Mouse (Mus musculus): Measurements from ENCODE around the gene Odc1.

DNA sequence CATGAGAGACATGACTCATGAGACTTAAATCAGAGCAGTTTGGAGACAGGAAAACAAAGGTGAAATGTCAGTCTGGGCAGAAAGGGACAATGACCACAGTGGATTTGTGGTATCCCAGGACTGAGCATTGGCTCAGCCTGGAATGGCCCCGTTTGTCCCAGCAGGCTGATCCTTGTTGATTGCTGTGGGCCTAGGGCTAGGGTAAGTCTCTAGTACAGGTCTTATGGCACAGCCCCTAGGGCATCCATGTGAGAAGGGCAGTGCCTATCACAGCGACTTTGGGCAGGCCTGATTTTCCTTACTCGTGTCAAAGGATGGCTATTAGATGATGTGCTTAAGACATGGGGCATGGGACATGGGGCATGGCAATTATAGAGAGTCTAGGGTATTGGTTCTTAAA is 41.4 kb downstream of the Odc1 start:
- TF ChIP-seq CTCF (IDR thresholded peaks at IDR 0.05; ENCODE audit: low read depth) (no peak), EP300 (IDR thresholded peaks at IDR 0.05; ENCODE audit: low read depth) (no peak)

All from heart, postnatal 0 days (tissue).